Mouse (Mus musculus) kidney, embryonic 16.5 days (tissue): ENCODE measurements around the gene Wdcp. TPM values are rescaled to one million over a fixed set of nuclear protein-coding genes. Genes with fewer than 3 reads are reported as not detected.

Experiments
- ATAC-seq: fragments of 200-750 bp; cut with Nextera tagmentation; 2 replicates; pipeline ENCODE4 v1.8.0; 2017; ENCODE audit warnings: moderate TSS enrichment; ENCODE audit not compliant: low FRiP score, low TSS enrichment
- H3K27ac ChIP-seq: fragments of 300-500 bp; sonication (generic); 2 replicates; pipeline ENCODE4 v1.5.1; 2014; ENCODE audit warnings: low read length
- H3K27me3 ChIP-seq: fragments of 300-500 bp; sonication (generic); 2 replicates; pipeline ENCODE4 v1.6.1; 2014; ENCODE audit warnings: low read length, control low read depth, mixed read lengths; ENCODE audit not compliant: insufficient read depth
- H3K36me3 ChIP-seq: fragments of 300-500 bp; sonication (generic); 2 replicates; pipeline ENCODE4 v1.6.1; 2014; ENCODE audit warnings: low read length, control low read depth, mixed read lengths; ENCODE audit not compliant: insufficient read depth
- H3K4me1 ChIP-seq: fragments of 300-500 bp; sonication (generic); 2 replicates; pipeline ENCODE4 v1.6.1; 2014; ENCODE audit warnings: low read length, control low read depth, mixed read lengths; ENCODE audit not compliant: insufficient read depth
- H3K4me2 ChIP-seq: fragments of 300-500 bp; sonication (generic); replicated peaks from 2 replicates; pipeline ENCODE4 v1.6.1; 2014; ENCODE audit warnings: low read depth, low read length
- H3K4me3 ChIP-seq: fragments of 300-500 bp; sonication (generic); 2 replicates; pipeline ENCODE4 v1.5.1; 2014; ENCODE audit warnings: mild to moderate bottlenecking, low read length
- H3K9ac ChIP-seq: fragments of 300-500 bp; sonication (generic); replicated peaks from 2 replicates; pipeline ENCODE4 v1.6.1; 2014; ENCODE audit warnings: low read length
- H3K9me3 ChIP-seq: fragments of 300-500 bp; sonication (generic); 2 replicates; pipeline ENCODE4 v1.6.1; 2016; ENCODE audit warnings: low read length, control low read depth
- WGBS: fragments of 180-500 bp; shearing (Covaris S2); extraction: QIAGEN DNeasy Blood & Tissue Kit; methylation state at CpG from one replicate; pipeline ENCODE4 v1.1.7; 2014; 5-methylcytosine and 5-hydroxymethylcytosine counted together
- polyA plus RNA-seq: library from polyadenylated mRNA; unstranded; fragments of >200 nt; fragmentation: Nextera tagmentation; extraction: Ambion mirVana; gene quantifications from 2 replicates; pipeline ENCODE4 v1.2.1, GENCODE M21; 2015

The Wdcp gene
- polyA plus RNA-seq, 1 experiment from 2014 or later, result 15.3 TPM

- no peak for ATAC-seq
- no peaks in the 10 kb centered on the region for H3K9me3 ChIP-seq
- 0 out of 2 replicates have a peak, but pooled peaks cover 3% of the 10 kb centered on the region for H3K36me3 ChIP-seq
- no peak overlapping the region for H3K27ac ChIP-seq
- WGBS, result 40% methylated on average over 7 of the region's 7 CpGs
- H3K4me2 ChIP-seq, result peak overlapping the region; percentile 90
- H3K27me3 ChIP-seq, result no peaks in the 10 kb centered on the region
- H3K4me1 ChIP-seq, result no peaks in the 10 kb centered on the region
- H3K9ac ChIP-seq, result peak overlapping the region; percentile 89
- H3K4me3 ChIP-seq, result peak overlapping the region; percentile 87
These were observed 63.4 kb downstream of the Wdcp start for GRCm38 (mm10) chr12:4906476-4906875.

GRCm38 (mm10) chr12:4906951-4907906 lies 64.1 kb downstream of the Wdcp start, which contains the start of gene Ubxn2a:
Gene Ubxn2a (minus strand): TSS chr12:4907705.
- H3K9ac ChIP-seq, result peak within 1 kb of the TSS; percentile 89
- no peaks in the 10 kb centered on the region for H3K9me3 ChIP-seq
- H3K4me1 ChIP-seq, result no peaks in the 10 kb centered on the region
- 0 out of 2 replicates have a peak, but pooled peaks cover 3% of the 10 kb centered on the region for H3K36me3 ChIP-seq
- H3K27me3 ChIP-seq, result no peaks in the 10 kb centered on the region
- peak within 1 kb of the TSS; percentile 90 for H3K4me2 ChIP-seq
- peak within 1 kb of the TSS; percentile 87 for H3K4me3 ChIP-seq
- peak within 1 kb of the TSS; percentile 80 for H3K27ac ChIP-seq
- ATAC-seq, result peak; percentile 96
- under 1% methylated on average over 123 of the region's 125 CpGs for WGBS

- Histone ChIP-seq H3K9ac (no peak overlapping the region), H3K4me3 (peak overlapping the region; percentile 87; the same call in 1 of the 2 replicates), H3K36me3 (0 out of 2 replicates have a peak, but pooled peaks cover 3% of the 10 kb centered on the region), H3K27me3 (no peaks in the 10 kb centered on the region), H3K27ac (no peak overlapping the region), H3K4me2 (no peak overlapping the region), H3K9me3 (no peaks in the 10 kb centered on the region), H3K4me1 (no peaks in the 10 kb centered on the region)
- ATAC-seq, result no peak
- 87% methylated on average over 7 of the region's 7 CpGs for WGBS
These were observed 65.3 kb downstream of the Wdcp start for GRCm38 (mm10) chr12:4908391-4908790.

Other genes starting within 250 kb of the Wdcp start
- 0.47 and 0.58 TPM in 2 replicates for gene Fam228a, start 104.9 kb upstream of the Wdcp start, polyA plus RNA-seq
- 2.4 and 2.8 TPM in 2 replicates for gene Pfn4, start 74.3 kb upstream of the Wdcp start, polyA plus RNA-seq
- 1.9 and 4.1 TPM in 2 replicates for gene Fam228b, start 74.0 kb upstream of the Wdcp start, polyA plus RNA-seq
- gene Sf3b6, start 25.8 kb upstream of the Wdcp start, polyA plus RNA-seq, result 162 and 190 TPM in 2 replicates
- 7.4 and 9.5 TPM in 2 replicates for gene Fkbp1b, start 1.7 kb upstream of the Wdcp start, polyA plus RNA-seq
- gene Mfsd2b, start 31.1 kb downstream of the Wdcp start, polyA plus RNA-seq, result 0.97 and 1.0 TPM in 2 replicates
- gene Ubxn2a, start 64.4 kb downstream of the Wdcp start, polyA plus RNA-seq, result 26.3 and 28.8 TPM in 2 replicates
- gene Atad2b, start 74.0 kb downstream of the Wdcp start, polyA plus RNA-seq, result 6.3 and 9.2 TPM in 2 replicates